Mouse (Mus musculus): Measurements from ENCODE around the gene Stap2.

The Stap2 gene

GRCm38 (mm10) chr17:56007444-56008355 is 2.3 kb upstream of the Stap2 start:
- DNase-seq (ENCODE audit: low read depth): peak; percentile 29

- DNase-seq (ENCODE audit: low read depth): no peak
Observed at GRCm38 (mm10) chr17:56006956-56007355, 1.6 kb upstream of the Stap2 start.

GRCm38 (mm10) chr17:56003000-56003399 is 2.4 kb downstream of the Stap2 start:
- no peak for DNase-seq (ENCODE audit: low read depth)

DNA sequence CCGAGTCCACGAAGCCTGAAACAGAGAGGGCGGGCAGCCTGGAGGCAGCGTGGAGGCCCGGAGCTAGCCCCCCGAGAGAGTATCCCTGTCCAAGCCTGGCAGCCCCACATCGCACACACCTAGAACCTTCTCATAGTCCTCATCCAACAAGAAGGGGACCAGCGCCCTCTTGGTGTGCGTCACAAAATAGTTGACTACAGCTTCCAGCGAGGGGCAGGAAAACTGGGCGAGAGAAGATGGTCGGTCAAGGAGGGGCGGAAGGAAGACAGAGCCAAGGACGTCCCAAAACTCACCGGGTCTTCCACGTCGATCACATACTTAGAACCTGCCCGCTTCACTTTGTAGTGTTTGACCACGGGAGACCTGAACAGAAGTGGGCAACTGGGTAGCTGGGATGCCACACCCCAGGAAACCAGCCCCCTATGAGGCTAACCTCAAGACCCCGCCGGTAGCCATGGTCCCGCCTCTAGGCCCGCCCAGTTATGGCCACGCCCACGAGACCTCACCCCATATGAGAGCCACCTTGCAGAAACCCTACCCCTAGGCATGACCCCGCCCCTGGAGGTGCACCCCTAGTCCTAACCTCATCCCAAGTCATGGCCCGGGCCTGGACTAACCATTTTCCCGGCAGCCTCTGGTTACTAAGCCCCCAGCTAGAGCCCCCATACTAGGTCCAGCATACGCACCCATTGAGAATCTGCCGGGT is 5.4 kb downstream of the Stap2 start:
- no peak for DNase-seq (ENCODE audit: low read depth)

DNA sequence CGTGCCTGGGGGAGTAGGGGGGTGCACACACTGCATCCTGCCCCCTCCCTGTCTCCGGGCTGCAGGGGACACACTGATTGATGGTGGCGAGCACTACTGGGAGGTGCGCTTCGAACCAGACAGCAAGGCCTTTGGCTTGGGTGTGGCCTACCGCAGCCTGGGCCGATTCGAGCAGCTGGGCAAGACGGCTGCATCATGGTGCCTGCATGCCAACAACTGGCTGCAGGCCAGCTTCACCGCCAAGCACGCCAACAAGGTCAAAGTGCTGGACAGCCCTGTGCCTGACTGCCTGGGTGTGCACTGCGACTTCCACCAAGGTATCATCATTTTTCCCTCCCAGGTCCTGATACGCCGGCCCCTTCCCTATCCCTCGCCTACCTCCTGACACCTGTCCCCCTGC is 9.4 kb downstream of the Stap2 start:
- DNase-seq (ENCODE audit: low read depth): no peak

DNA sequence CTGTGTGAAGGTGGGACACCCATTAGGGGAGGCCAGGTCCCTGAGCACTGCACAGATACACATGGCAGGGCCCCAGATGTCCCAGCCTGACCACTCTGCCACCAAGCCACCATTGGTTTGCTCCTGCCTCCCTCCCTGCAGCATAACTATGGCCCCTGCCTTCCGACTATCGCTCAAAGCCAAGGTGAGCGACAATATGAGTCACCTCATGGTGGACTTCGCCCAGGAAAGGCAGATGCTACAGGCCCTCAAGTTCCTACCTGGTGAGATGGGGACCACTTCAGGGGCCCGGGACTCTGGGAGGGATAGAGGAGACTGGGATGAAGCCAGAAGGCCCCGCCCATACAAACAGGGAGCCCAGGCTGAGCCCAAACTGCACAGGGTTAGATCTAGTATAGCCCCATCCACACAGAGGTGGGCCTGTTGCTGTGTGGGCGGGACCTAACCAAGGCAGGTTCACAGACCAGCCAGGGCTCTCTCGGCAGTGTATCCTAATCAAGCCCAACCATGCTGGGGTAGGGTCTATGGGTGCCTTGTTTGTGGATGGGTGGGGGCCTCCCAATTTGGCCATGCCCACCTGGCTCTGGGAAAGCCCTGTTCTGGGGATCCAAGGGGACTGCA is 15.0 kb downstream of the Stap2 start:
- DNase-seq (ENCODE audit: low read depth): no peak

- DNase-seq (ENCODE audit: low read depth): no peak
Observed at GRCm38 (mm10) chr17:55986030-55986961, 19.1 kb downstream of the Stap2 start, which contains the start of gene Fsd1. Fsd1 (plus strand) TSS chr17:55986509.

GRCm38 (mm10) chr17:55977301-55977700 is 28.1 kb downstream of the Stap2 start:
- DNase-seq (ENCODE audit: low read depth): no peak

GRCm38 (mm10) chr17:55976255-55976862 is 29.0 kb downstream of the Stap2 start:
- peak; percentile 82 for DNase-seq (ENCODE audit: low read depth)

GRCm38 (mm10) chr17:55971453-55971852 is 33.9 kb downstream of the Stap2 start:
- DNase-seq (ENCODE audit: low read depth): no peak

GRCm38 (mm10) chr17:55969966-55970891 is 35.2 kb downstream of the Stap2 start, which contains the start of gene Shd:
Shd (plus strand) TSS chr17:55970467.
- DNase-seq (ENCODE audit: low read depth): no peak

DNA sequence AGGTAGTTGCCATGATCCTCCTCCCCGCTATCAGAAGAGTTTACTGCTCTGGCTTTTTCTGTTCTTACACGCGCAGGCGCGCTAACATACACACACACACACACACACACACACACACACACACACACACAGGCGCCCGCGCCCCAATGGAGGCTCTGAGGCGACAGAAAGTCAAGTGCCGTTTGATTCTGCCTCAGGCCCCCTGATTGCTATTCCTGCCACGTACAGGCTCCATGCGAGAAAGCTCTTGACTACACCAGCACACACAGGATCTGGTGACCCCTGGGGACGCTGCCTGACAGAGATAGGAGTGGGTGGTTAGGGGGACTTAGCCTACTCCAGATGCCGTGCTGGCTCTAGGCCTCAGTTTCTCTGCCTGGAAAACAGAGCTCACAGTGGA is 35.8 kb downstream of the Stap2 start:
- DNase-seq (ENCODE audit: low read depth): no peak

DNA sequence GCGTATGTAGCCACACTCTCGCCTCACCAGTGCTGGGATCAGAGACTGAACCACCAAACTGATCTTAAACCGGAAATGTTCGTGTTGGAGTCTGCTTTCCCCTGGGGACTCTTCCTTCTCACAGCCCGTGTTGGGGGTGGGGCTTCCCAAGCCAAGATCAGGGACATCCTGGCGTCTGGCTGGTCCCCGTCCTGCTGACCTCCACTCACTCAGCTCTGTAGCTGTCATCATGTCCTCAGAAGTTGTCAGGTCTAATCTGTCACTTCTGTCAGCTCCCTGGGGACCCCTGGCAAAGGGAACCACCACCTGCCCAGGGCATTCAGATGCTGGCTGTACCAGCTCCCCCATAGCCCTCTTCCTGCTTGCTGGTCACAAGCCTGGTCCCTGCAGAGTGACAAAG is 37.2 kb downstream of the Stap2 start:
- no peak for DNase-seq (ENCODE audit: low read depth)

DNA sequence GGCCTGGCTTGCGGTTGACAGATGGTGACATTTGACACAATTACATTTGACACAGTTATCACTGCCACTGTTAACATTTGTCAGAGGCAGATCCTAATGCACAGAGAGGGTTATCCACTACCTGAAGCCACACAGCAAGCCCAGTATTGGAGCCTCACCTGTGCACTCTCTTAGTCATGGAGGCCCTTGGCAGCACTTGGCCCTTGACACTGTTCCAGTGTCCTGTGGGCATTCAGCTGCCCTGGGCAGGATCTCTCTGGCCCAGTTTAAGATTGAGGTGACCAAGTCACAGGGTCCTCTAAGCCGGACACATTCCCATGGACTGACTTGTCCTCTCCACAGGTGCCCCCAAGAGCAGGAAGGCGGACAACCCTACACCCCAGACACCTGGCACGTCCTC is 38.2 kb downstream of the Stap2 start:
- no peak for DNase-seq (ENCODE audit: low read depth)

DNA sequence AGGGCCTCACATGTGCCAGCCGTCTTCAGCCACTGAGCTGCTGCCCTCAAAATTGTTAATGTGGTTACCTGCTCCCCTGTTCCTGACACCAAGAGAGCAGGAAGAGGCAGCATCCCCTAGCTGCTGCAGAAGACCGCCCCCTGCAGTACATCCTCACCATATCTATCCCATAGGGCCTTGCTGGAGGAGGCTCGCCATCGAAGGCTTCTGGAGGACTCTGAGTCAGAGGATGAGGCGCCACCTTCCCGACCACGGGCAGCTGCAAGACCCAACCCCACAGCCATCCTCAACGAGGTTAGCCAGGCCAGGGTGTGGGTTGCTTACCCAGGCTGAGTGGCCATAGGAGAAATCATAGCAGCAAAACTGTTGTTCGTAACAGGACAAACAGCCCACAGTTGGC is 40.4 kb downstream of the Stap2 start:
- DNase-seq (ENCODE audit: low read depth): no peak

DNA sequence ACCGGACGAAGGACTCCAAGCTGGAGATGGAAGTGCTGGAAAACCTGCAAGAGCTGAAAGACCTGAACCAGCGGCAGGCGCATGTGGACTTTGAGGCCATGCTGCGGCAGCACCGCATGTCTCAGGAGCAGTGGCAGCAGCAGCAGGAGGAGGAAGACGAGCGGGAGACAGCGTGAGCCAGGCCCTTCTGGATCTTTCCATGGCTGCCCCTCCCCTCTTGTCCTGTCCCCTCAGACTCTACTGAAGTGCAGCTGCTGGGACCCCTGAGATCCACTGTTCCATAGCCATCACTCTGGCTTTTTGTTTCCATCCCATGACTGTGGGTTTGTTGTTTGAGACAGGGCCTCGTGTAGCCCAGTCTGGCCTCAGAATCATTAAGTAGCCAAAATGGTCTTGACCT is 40.9 kb downstream of the Stap2 start:
- DNase-seq (ENCODE audit: low read depth): no peak

DNA sequence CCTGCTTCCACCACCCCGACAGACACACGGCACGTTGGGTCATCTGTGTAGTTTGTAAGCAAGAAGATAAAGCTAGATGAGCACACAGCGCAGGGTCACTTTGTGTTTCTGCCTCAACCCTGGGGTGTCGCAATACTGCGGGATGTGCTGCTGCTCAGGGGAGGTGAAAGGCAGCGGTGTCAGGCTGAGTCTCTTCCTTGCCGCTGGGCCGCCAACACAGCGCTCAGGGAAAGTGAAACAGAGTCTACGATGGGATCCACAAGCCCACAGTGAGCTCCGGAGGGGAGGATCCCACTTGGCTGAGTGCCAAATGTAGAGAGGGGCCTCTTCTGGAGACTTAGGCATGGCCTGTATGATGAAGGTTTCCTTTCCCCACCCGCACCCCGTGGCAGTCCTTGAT is 42.2 kb downstream of the Stap2 start:
- DNase-seq (ENCODE audit: low read depth): no peak

DNA sequence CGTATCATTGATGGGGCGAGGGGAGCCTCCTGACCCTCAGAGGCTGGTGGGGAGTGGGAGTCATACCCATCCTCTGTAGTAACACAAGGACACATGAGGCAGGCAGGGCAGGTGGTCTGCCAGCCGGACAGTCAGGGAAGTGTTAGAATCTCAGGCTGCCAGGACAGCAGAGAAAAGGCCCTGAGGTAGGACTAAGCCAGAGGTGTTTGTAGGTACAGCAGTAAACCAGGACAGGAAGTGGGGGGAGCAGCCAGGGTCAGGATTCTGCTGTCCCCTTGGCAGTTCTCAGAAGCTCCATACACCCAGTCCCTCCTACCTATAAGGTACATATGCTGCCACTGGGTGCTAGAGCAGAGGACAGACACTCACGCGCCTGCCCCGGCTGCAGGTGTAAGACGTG is 43.8 kb downstream of the Stap2 start:
- no peak for DNase-seq (ENCODE audit: low read depth)

DNA sequence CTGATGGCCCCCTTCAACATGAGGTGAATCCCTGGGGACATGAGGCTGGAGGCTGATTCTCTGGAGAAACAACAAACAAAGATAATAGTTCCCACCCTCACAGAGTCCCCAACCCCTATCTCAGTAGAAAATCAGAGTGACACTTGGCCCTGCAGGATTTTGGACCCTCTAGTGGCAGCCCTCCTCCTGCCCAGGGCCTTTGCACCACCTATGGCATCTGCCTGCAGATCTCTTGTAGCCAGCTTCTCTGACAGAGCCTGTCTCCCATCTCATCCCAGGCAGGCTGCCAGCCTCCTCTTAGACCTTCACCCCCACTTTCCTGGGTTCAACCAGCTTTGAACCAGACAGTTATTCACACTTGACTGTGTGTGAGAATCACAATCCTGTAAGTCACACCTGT is 44.6 kb downstream of the Stap2 start:
- DNase-seq (ENCODE audit: low read depth): no peak

Measured in naive thymus-derived CD4-positive, alpha-beta T cell, adult 2 months (primary cell).